Comparison of ENCODE assay signal across 8 mouse cellular contexts in the genomic region with DNA sequence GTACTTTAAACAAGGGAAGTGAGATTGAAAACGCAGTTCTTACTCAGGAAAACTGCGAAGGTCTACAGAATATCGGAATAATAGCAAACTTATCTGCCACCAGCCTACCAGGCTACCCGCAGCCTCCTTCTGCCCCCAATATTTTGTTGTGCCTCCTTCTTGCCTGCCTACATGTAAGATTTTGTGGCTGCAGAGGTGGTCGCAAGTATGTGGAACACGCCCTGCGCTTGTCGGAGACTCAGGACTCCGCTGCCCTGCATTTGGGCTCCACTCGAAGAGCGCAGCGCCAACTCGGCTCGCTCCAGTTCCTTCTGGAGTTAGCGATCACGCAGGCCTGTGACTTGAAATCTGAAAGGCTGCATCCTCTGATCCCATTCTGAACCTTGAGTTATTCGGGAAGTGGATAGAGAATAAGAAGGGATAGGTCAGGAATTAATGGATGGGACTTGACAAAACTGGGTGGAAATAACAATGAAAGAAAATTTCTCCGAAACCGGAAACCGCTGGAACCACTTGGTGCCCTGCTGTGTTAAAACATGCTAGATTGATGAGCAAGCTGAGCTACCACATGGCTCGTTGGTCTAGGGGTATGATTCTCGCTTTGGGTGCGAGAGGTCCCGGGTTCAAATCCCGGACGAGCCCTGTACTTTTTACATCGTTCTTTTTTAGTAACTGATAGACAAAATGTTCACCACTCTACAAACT. TPM values are rescaled to one million over a fixed set of nuclear protein-coding genes. Genes with fewer than 3 reads are reported as not detected.
DNase-seq lines count a peak whose midpoint lies in the region; ATAC-seq and TF ChIP-seq lines count a peak whose summit lies in the region.

No protein-coding gene starts in this region.

- H3K9ac ChIP-seq in heart, embryonic 14.5 days (ENCODE audit: low read length), result peak overlapping the region; percentile 76
- H3K9ac ChIP-seq in liver, embryonic 14.5 days (replicated peaks), result peak overlapping the region; percentile 69
- H3K9ac ChIP-seq in stomach, postnatal 0 days (ENCODE audit: low read length), result peak overlapping the region; percentile 66

- H3K36me3 ChIP-seq in heart, embryonic 14.5 days (ENCODE audit: control insufficient read depth, insufficient read depth, low read length), result no peaks in the 10 kb centered on the region
- H3K36me3 ChIP-seq in liver, embryonic 14.5 days (replicated peaks; ENCODE audit: control insufficient read depth, insufficient read depth, low read depth), result no peaks in the 10 kb centered on the region
- H3K36me3 ChIP-seq in stomach, postnatal 0 days (ENCODE audit: control insufficient read depth, insufficient read depth, low read length), result no peaks in the 10 kb centered on the region

- peak; percentile 65 for DNase-seq in brain, embryonic 18.5 days (ENCODE audit: low read depth, low spot score)
- peak; percentile 80 to 87 for DNase-seq in kidney, postnatal 25 days
- peak in 2 of 3 experiments; percentile 58 to 76 for DNase-seq in liver, embryonic 14.5 days (ENCODE audit: low read depth in 3 of 3, low spot score in 3 of 3)
- peak; percentile 89 for DNase-seq in neural tube, embryonic 10.5 days (ENCODE audit: extremely low spot score, low spot score)
- DNase-seq in stomach, postnatal 0 days (ENCODE audit: low spot score), result peak; percentile 82

- TF ChIP-seq EP300 in liver, embryonic 14.5 days (IDR thresholded peaks at IDR 0.05; ENCODE audit: low read depth), result no peak
- TF ChIP-seq EP300 in stomach, postnatal 0 days (optimal IDR thresholded peaks at IDR 0.05), result no peak

- H3K27me3 ChIP-seq in heart, embryonic 14.5 days (ENCODE audit: control insufficient read depth, insufficient read depth, low read length), result no peaks in the 10 kb centered on the region
- no peaks in the 10 kb centered on the region for H3K27me3 ChIP-seq in liver, embryonic 14.5 days (ENCODE audit: control insufficient read depth, insufficient read depth, low read length)
- no peaks in the 10 kb centered on the region for H3K27me3 ChIP-seq in stomach, postnatal 0 days (ENCODE audit: control insufficient read depth, insufficient read depth, low read length)

- H3K4me2 ChIP-seq in heart, embryonic 14.5 days (ENCODE audit: low read length), result peak overlapping the region; percentile 82
- H3K4me2 ChIP-seq in liver, embryonic 14.5 days (ENCODE audit: low read depth), result peak overlapping the region; percentile 96
- H3K4me2 ChIP-seq in stomach, postnatal 0 days (replicated peaks; ENCODE audit: low read depth), result peak overlapping the region; percentile 77

- H3K4me3 ChIP-seq in heart, embryonic 14.5 days (ENCODE audit: control insufficient read depth in 1 of 2, insufficient read depth in 1 of 2, low read depth in 1 of 2, low read length in 2 of 2), result peak overlapping the region; percentile 78 to 98
- peak overlapping the region; percentile 60 to 72 for H3K4me3 ChIP-seq in liver, embryonic 14.5 days (ENCODE audit: insufficient read depth in 1 of 2, low read depth in 2 of 2, low read length in 2 of 2)
- peak overlapping the region; percentile 63 for H3K4me3 ChIP-seq in stomach, postnatal 0 days (ENCODE audit: low read depth, low read length)

- ATAC-seq in CD4-positive, CD25-positive, alpha-beta regulatory T cell, adult 4 months, result peak; percentile 41
- ATAC-seq in erythroid progenitor cell, adult 5-6 weeks (replicated peaks; ENCODE audit: low FRiP score, poor library complexity, severe bottlenecking), result 0 out of 2 replicates have a peak, but pooled peaks have one; percentile 32
- peak; percentile 36 for ATAC-seq in heart, embryonic 14.5 days (ENCODE audit: insufficient number of reproducible peaks, insufficient read depth, low FRiP score, low read depth)
- ATAC-seq in liver, embryonic 14.5 days (ENCODE audit: insufficient read depth), result peak; percentile 32; the same call in 1 of the 2 replicates
- ATAC-seq in stomach, postnatal 0 days (ENCODE audit: low FRiP score, low TSS enrichment), result peak; percentile 59

- WGBS in heart, embryonic 14.5 days, result under 1% methylated on average over 27 of the region's 27 CpGs
- WGBS in liver, embryonic 14.5 days (ENCODE audit: insufficient replicate concordance), result under 1% methylated on average over 27 of the region's 27 CpGs
- under 1% methylated on average over 27 of the region's 27 CpGs for WGBS in stomach, postnatal 0 days

- H3K9me3 ChIP-seq in heart, embryonic 14.5 days (ENCODE audit: control insufficient read depth, low read length), result no peaks in the 10 kb centered on the region
- H3K9me3 ChIP-seq in liver, embryonic 14.5 days (ENCODE audit: control insufficient read depth, low read length), result no peaks in the 10 kb centered on the region
- no peaks in the 10 kb centered on the region for H3K9me3 ChIP-seq in stomach, postnatal 0 days (ENCODE audit: control insufficient read depth, low read length)

- H3K27ac ChIP-seq in heart, embryonic 14.5 days (replicated peaks in 1 of 2; ENCODE audit: control insufficient read depth in 1 of 2, insufficient read depth in 1 of 2, low read depth in 2 of 2, low read length in 2 of 2), result peak overlapping the region; percentile 84 to 97
- H3K27ac ChIP-seq in liver, embryonic 14.5 days, result peak overlapping the region; percentile 66
- peak overlapping the region; percentile 90 for H3K27ac ChIP-seq in stomach, postnatal 0 days (replicated peaks)

- TF ChIP-seq CTCF in liver, embryonic 14.5 days (IDR thresholded peaks at IDR 0.05; ENCODE audit: low read depth), result no peak
- TF ChIP-seq CTCF in stomach, postnatal 0 days (IDR thresholded peaks at IDR 0.05; ENCODE audit: low read depth), result no peak

- peaks cover 5 to 10% of the 10 kb centered on the region in 2 experiments; a peak in 3 of 4 replicates for H3K4me1 ChIP-seq in heart, embryonic 14.5 days (ENCODE audit: control insufficient read depth in 2 of 2, insufficient read depth in 2 of 2, low read length in 2 of 2)
- H3K4me1 ChIP-seq in liver, embryonic 14.5 days (replicated peaks; ENCODE audit: control insufficient read depth in 2 of 2, insufficient read depth in 2 of 2, low read length in 1 of 2), result peaks cover 21 to 34% of the 10 kb centered on the region in 2 experiments
- H3K4me1 ChIP-seq in stomach, postnatal 0 days (replicated peaks; ENCODE audit: control insufficient read depth, insufficient read depth), result no peaks in the 10 kb centered on the region

RNA-seq across cellular contexts. Expression of gene Rnase4, which starts 0.6 kb away (rescaled TPM):
- polyA plus RNA-seq in CD4-positive, CD25-positive, alpha-beta regulatory T cell, adult 4 months (2017; shearing (Covaris generic)), result 10 to 100 TPM in 1 of 2 experiments, 1 to 10 TPM in 1; 9.8 to 16.6 TPM
- 8.0 and 11.5 TPM in 2 replicates for total RNA-seq in erythroid progenitor cell, adult 5-6 weeks (2015; ENCODE audit: low replicate concordance)
- 6.4 and 10.3 TPM in 2 replicates for total RNA-seq in erythroid progenitor cell, adult 5-6 weeks (2017; ENCODE audit: low replicate concordance)
- polyA plus RNA-seq in heart, embryonic 14.5 days (2014; fragmentation: Nextera tagmentation; extraction: Ambion mirVana), result 25.0 and 29.7 TPM in 2 replicates
- 12.8 and 15.0 TPM in 2 replicates for polyA plus RNA-seq in liver, embryonic 14.5 days (2012; rRNA removed)
- polyA plus RNA-seq in liver, embryonic 14.5 days (2014; fragmentation: Nextera tagmentation; extraction: Ambion mirVana), result 20.2 and 21.9 TPM in 2 replicates
- 152 and 157 TPM in 2 replicates for polyA plus RNA-seq in stomach, postnatal 0 days (2015; fragmentation: Nextera tagmentation; extraction: Ambion mirVana)

RNA-seq across cellular contexts. Expression of gene Ang, which starts 0.7 kb away (rescaled TPM):
- 1 to 10 TPM; 4.0 to 5.0 TPM for polyA plus RNA-seq in CD4-positive, CD25-positive, alpha-beta regulatory T cell, adult 4 months (2017; shearing (Covaris generic))
- total RNA-seq in erythroid progenitor cell, adult 5-6 weeks (2015; ENCODE audit: low replicate concordance), result 8.0 and 17.7 TPM in 2 replicates
- total RNA-seq in erythroid progenitor cell, adult 5-6 weeks (2017; ENCODE audit: low replicate concordance), result 2.2 TPM in 1 of 2 replicates, not detected in the other
- polyA plus RNA-seq in heart, embryonic 14.5 days (2014; fragmentation: Nextera tagmentation; extraction: Ambion mirVana), result 3.8 and 4.8 TPM in 2 replicates
- 3.3 and 3.4 TPM in 2 replicates for polyA plus RNA-seq in liver, embryonic 14.5 days (2012; rRNA removed)
- 5.4 and 7.1 TPM in 2 replicates for polyA plus RNA-seq in liver, embryonic 14.5 days (2014; fragmentation: Nextera tagmentation; extraction: Ambion mirVana)
- polyA plus RNA-seq in stomach, postnatal 0 days (2015; fragmentation: Nextera tagmentation; extraction: Ambion mirVana), result 27.7 and 29.5 TPM in 2 replicates

RNA-seq across cellular contexts. Expression of gene Olfr750, which starts 16.0 kb away (rescaled TPM):
- not detected for polyA plus RNA-seq in CD4-positive, CD25-positive, alpha-beta regulatory T cell, adult 4 months (2017; shearing (Covaris generic))
- total RNA-seq in erythroid progenitor cell, adult 5-6 weeks (2015; ENCODE audit: low replicate concordance), result not detected in 2 replicates
- not detected in 2 replicates for total RNA-seq in erythroid progenitor cell, adult 5-6 weeks (2017; ENCODE audit: low replicate concordance)
- not detected in 2 replicates for polyA plus RNA-seq in heart, embryonic 14.5 days (2014; fragmentation: Nextera tagmentation; extraction: Ambion mirVana)
- polyA plus RNA-seq in liver, embryonic 14.5 days (2012; rRNA removed), result not detected in 2 replicates
- not detected in 2 replicates for polyA plus RNA-seq in liver, embryonic 14.5 days (2014; fragmentation: Nextera tagmentation; extraction: Ambion mirVana)
- not detected in 2 replicates for polyA plus RNA-seq in stomach, postnatal 0 days (2015; fragmentation: Nextera tagmentation; extraction: Ambion mirVana)

RNA-seq across cellular contexts. Expression of gene Eddm3b, which starts 24.0 kb away (rescaled TPM):
- polyA plus RNA-seq in CD4-positive, CD25-positive, alpha-beta regulatory T cell, adult 4 months (2017; shearing (Covaris generic)), result not detected
- total RNA-seq in erythroid progenitor cell, adult 5-6 weeks (2015; ENCODE audit: low replicate concordance), result not detected in 2 replicates
- total RNA-seq in erythroid progenitor cell, adult 5-6 weeks (2017; ENCODE audit: low replicate concordance), result not detected in 2 replicates
- not detected in 2 replicates for polyA plus RNA-seq in heart, embryonic 14.5 days (2014; fragmentation: Nextera tagmentation; extraction: Ambion mirVana)
- polyA plus RNA-seq in liver, embryonic 14.5 days (2012; rRNA removed), result not detected in 2 replicates
- not detected in 2 replicates for polyA plus RNA-seq in liver, embryonic 14.5 days (2014; fragmentation: Nextera tagmentation; extraction: Ambion mirVana)
- polyA plus RNA-seq in stomach, postnatal 0 days (2015; fragmentation: Nextera tagmentation; extraction: Ambion mirVana), result not detected in 2 replicates

RNA-seq across cellular contexts. Expression of gene Rnase12, which starts 32.8 kb away (rescaled TPM):
- not detected for polyA plus RNA-seq in CD4-positive, CD25-positive, alpha-beta regulatory T cell, adult 4 months (2017; shearing (Covaris generic))
- 7.1 TPM in 1 of 2 replicates, not detected in the other for total RNA-seq in erythroid progenitor cell, adult 5-6 weeks (2015; ENCODE audit: low replicate concordance)
- total RNA-seq in erythroid progenitor cell, adult 5-6 weeks (2017; ENCODE audit: low replicate concordance), result 7.3 TPM in 1 of 2 replicates, not detected in the other
- 0.82 TPM in 1 of 2 replicates, not detected in the other for polyA plus RNA-seq in heart, embryonic 14.5 days (2014; fragmentation: Nextera tagmentation; extraction: Ambion mirVana)
- 0.69 and 0.95 TPM in 2 replicates for polyA plus RNA-seq in liver, embryonic 14.5 days (2012; rRNA removed)
- 0.91 and 1.8 TPM in 2 replicates for polyA plus RNA-seq in liver, embryonic 14.5 days (2014; fragmentation: Nextera tagmentation; extraction: Ambion mirVana)
- 0.52 and 0.57 TPM in 2 replicates for polyA plus RNA-seq in stomach, postnatal 0 days (2015; fragmentation: Nextera tagmentation; extraction: Ambion mirVana)

Comparison
In these comparisons a context has a peak if more than half of its experiments do, and no peak if none do; other contexts are left out.
1. Peak in every context shown above with its lines: DNase-seq, ATAC-seq, H3K4me3 ChIP-seq and H3K27ac ChIP-seq.